Mouse (Mus musculus) lung, embryonic 16.5 days (tissue): Measurements from ENCODE around the gene Hapln3. TPM values are rescaled to one million over a fixed set of nuclear protein-coding genes. Genes with fewer than 3 reads are reported as not detected.

ENCODE experiments used
- ATAC-seq: fragments of 200-750 bp; cut with Nextera tagmentation; 2 replicates; pipeline ENCODE4 v1.8.0; 2017; ENCODE audit warnings: low read depth, mild to moderate bottlenecking, moderate library complexity
- H3K27ac ChIP-seq: fragments of 300-500 bp; sonication (generic); 2 replicates; pipeline ENCODE4 v1.5.1; 2014; ENCODE audit warnings: mild to moderate bottlenecking, control low read depth, low read length
- H3K27me3 ChIP-seq: fragments of 300-500 bp; sonication (generic); 2 replicates; pipeline ENCODE4 v1.6.1; 2014; ENCODE audit warnings: low read depth, low read length, mixed read lengths; ENCODE audit not compliant: control insufficient read depth, insufficient read depth
- H3K36me3 ChIP-seq: fragments of 300-500 bp; sonication (generic); 2 replicates; pipeline ENCODE4 v1.6.1; 2014; ENCODE audit warnings: low read length; ENCODE audit not compliant: control insufficient read depth, insufficient read depth
- H3K4me1 ChIP-seq: fragments of 300-500 bp; sonication (generic); replicated peaks from 2 replicates; pipeline ENCODE4 v1.6.1; 2014; ENCODE audit warnings: low read length, mixed read lengths; ENCODE audit not compliant: control insufficient read depth, insufficient read depth
- H3K4me2 ChIP-seq: fragments of 300-500 bp; sonication (generic); 2 replicates; pipeline ENCODE4 v1.6.1; 2014; ENCODE audit warnings: low read depth, low read length, control low read depth
- H3K4me3 ChIP-seq: fragments of 300-500 bp; sonication (generic); 2 replicates; pipeline ENCODE4 v1.5.1; 2014; ENCODE audit warnings: mild to moderate bottlenecking, low read length, control low read depth
- H3K9ac ChIP-seq: fragments of 300-500 bp; sonication (generic); 2 replicates; pipeline ENCODE4 v1.6.1; 2014; ENCODE audit warnings: low read length, control low read depth
- H3K9me3 ChIP-seq: fragments of 300-500 bp; sonication (generic); 2 replicates; pipeline ENCODE4 v1.6.1; 2016; ENCODE audit warnings: low read length; ENCODE audit not compliant: control insufficient read depth
- WGBS: fragments of 180-500 bp; shearing (Covaris S2); extraction: QIAGEN DNeasy Blood & Tissue Kit; methylation state at CpG from one replicate; pipeline ENCODE4 v1.1.7; 2014; 5-methylcytosine and 5-hydroxymethylcytosine counted together
- polyA plus RNA-seq: library from polyadenylated mRNA; unstranded; fragments of >200 nt; fragmentation: Nextera tagmentation; extraction: Ambion mirVana; gene quantifications from 2 replicates; pipeline ENCODE4 v1.2.1, GENCODE M21; 2015

Gene Hapln3
- polyA plus RNA-seq, 1 experiment from 2014 or later, result 1.4 TPM

DNA sequence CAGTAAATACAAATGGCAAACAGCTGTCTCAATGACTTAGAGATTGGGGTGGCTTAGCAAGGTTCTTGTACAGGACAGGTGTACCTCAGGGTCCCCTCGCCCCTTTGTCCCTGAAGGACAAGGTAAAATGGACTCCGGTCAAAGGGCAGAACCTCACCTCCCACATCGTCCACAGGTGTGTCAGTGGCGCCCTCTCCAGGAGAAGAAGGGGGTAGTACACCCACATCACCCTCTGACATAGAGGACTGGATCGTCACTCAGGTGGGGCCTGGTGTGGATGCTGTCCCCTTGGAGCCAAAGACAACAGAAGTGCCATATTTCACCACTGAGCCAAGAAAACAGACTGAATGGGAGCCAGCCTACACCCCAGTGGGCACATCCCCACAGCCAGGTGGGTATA is 34.3 kb downstream of the Hapln3 start:
- WGBS, result 72% methylated on average over 5 of the region's 5 CpGs
- no peak for ATAC-seq
- Histone ChIP-seq H3K9me3 (no peaks in the 10 kb centered on the region), H3K36me3 (no peaks in the 10 kb centered on the region), H3K27ac (no peak overlapping the region), H3K9ac (no peak overlapping the region), H3K4me3 (no peak overlapping the region), H3K27me3 (no peaks in the 10 kb centered on the region), H3K4me1 (no peaks in the 10 kb centered on the region), H3K4me2 (no peak overlapping the region)

DNA sequence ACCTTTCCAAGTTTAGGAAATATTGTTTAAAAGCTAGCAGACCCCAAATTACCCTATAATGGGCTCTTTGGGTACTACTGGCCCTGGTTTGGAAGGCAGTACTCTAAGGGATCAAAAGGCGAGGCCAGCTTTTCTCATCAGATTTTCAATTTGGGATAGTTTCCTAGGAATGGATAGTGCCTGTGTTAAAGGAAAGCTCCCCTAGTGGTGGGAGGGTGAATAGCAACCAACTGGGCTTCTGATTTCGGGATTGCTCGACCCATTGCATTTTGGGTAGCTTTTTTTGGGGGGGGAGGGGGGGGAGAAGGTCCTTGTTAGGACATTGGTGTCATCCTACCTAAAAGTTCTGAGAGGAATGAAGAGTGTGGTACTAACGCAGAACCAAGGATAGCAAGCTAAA is 41.7 kb downstream of the Hapln3 start:
- ATAC-seq, result no peak
- Histone ChIP-seq H3K36me3 (no peaks in the 10 kb centered on the region), H3K4me1 (no peaks in the 10 kb centered on the region), H3K9me3 (no peaks in the 10 kb centered on the region), H3K27me3 (no peaks in the 10 kb centered on the region), H3K4me3 (no peak overlapping the region), H3K9ac (no peak overlapping the region), H3K4me2 (no peak overlapping the region), H3K27ac (no peak overlapping the region)
- 70% methylated on average over 4 of the region's 4 CpGs for WGBS

DNA sequence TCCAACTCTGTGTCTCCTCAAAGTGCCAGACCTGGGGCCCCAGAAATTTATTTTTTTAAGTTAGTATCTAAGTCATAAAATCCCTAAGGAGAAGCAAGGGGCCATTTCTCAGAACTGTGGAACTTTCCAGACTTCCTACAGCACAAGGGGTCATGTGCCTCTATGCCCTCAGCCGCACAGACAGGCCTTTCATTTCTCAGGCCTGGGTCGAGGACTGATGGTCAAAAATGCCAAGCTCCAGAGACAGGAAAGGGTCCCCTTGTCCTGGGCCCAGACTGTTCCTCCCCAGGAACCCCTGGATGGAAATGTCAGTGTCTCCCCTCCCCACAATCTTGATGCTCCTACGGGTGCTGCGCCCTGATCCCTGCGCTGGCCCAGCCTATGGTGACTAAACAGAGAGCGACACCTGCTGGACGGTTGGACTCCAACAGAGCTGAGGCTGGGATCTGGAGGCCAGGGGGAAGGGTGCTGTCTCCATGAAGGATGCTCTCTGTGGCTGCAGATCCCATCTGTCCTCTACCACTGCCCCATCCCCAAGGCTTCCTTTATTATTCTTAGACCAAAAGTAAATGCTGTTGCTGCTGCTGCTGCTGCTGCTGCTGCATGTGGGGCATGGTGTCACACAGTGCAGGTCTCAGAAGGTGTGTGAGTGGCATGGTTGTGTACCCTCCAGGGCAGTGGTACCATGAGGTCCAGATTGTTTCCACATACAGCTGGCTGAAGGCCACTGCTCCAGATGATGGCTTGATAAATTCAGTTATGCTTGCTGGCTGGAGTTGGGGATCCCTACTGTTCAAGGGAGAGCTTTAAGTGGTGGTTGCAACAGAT is 50.0 kb downstream of the Hapln3 start:
- Histone ChIP-seq H3K4me2 (no peak overlapping the region), H3K4me1 (no peaks in the 10 kb centered on the region), H3K4me3 (no peak overlapping the region), H3K27ac (no peak overlapping the region), H3K27me3 (no peaks in the 10 kb centered on the region), H3K36me3 (no peaks in the 10 kb centered on the region), H3K9me3 (no peaks in the 10 kb centered on the region), H3K9ac (no peak overlapping the region)
- 24% methylated on average over 7 of the region's 7 CpGs for WGBS
- ATAC-seq, result peak; percentile 67; the same call in 1 of the 2 replicates

DNA sequence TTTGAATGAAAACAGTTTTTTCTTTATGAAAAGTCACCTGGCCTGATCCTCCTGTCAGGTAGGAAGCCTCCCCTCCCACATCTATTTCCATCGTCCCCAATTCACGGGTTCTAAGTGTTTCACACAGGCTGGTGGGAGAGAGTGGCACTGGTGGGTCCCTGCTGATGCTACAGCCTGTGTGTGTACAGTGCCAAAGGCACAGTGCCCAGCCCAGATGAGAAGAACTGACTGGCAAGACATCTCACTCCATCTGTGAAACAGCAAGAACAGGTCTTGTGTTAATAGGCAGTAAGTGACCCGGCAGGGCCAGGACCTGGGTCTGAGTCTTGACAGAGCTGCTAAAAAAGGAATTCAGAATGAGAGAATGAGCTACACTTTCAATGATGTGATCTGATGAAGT is 51.6 kb downstream of the Hapln3 start:
- no peak for ATAC-seq
- 53% methylated on average over 3 of the region's 3 CpGs for WGBS

DNA sequence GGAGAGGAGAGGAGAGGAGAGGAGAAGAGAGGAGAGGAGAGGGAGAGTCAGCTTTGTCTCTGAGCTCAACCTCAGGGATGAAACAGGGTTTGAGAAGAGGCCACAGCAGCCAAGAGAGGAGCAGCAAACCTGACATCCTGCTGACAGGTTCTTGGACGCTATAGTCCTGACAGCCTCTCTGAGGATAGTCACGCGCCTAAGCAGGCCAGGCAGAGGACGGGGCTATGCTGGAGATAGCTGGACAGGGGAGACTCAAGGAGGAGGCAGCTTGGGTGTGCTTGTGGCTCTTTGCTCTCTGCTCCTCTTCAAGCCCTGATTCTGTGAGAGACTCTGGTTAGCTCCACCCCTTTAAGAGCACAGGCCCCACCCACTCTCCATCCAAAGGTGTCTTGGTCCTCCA is 62.6 kb downstream of the Hapln3 start:
- H3K4me1 ChIP-seq, result no peaks in the 10 kb centered on the region
- no peak overlapping the region for H3K4me3 ChIP-seq
- H3K9me3 ChIP-seq, result no peaks in the 10 kb centered on the region
- ATAC-seq, result no peak
- H3K27ac ChIP-seq, result no peak overlapping the region
- no peak overlapping the region for H3K4me2 ChIP-seq
- no peak overlapping the region for H3K9ac ChIP-seq
- H3K36me3 ChIP-seq, result no peaks in the 10 kb centered on the region
- no peaks in the 10 kb centered on the region; the same call in 1 of the 2 replicates for H3K27me3 ChIP-seq
- 39% methylated on average over 4 of the region's 4 CpGs for WGBS

More for the DNA sequence above, 51.6 kb downstream of the Hapln3 start:
- Histone ChIP-seq H3K4me3 (no peak overlapping the region), H3K36me3 (no peaks in the 10 kb centered on the region), H3K4me1 (no peaks in the 10 kb centered on the region), H3K9ac (no peak overlapping the region), H3K9me3 (no peaks in the 10 kb centered on the region), H3K27me3 (no peaks in the 10 kb centered on the region), H3K4me2 (no peak overlapping the region), H3K27ac (no peak overlapping the region)

DNA sequence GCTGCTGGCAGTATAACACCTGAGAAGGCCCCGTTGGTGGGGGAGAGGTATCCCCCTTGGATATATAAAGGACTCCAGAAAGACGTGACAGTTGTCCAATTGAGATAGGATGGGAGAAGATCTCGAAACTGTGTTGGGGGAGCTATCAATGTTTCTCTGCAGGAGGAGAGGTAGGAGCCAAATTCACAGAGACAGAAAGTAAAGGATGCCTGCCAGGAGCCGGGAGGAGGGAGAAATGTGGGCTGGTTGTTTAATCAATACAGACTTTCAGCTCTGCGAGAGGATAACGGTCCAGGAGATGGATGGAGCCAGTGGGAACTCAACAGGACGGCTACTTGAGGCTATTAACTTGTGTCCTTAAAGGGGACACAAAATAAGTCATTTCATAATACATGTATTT is 63.4 kb downstream of the Hapln3 start:
- H3K9me3 ChIP-seq, result no peaks in the 10 kb centered on the region
- no peak overlapping the region for H3K4me2 ChIP-seq
- H3K4me1 ChIP-seq, result no peaks in the 10 kb centered on the region
- no peaks in the 10 kb centered on the region for H3K36me3 ChIP-seq
- no peaks in the 10 kb centered on the region; the same call in 1 of the 2 replicates for H3K27me3 ChIP-seq
- ATAC-seq, result no peak
- no peak overlapping the region for H3K9ac ChIP-seq
- H3K4me3 ChIP-seq, result no peak overlapping the region
- 49% methylated on average over 7 of the region's 7 CpGs for WGBS
- H3K27ac ChIP-seq, result no peak overlapping the region

Other genes with a start within 250 kb of the Hapln3 start
- gene Aen, start 235.2 kb downstream of the Hapln3 start, polyA plus RNA-seq, result 27.6 TPM in 2 replicates
- gene Isg20, start 217.6 kb downstream of the Hapln3 start, polyA plus RNA-seq, result 12.8 and 21.5 TPM in 2 replicates
- 1.2 and 1.5 TPM in 2 replicates for gene Acan, start 77.5 kb downstream of the Hapln3 start, polyA plus RNA-seq
- 393 and 397 TPM in 2 replicates for gene Mfge8, start 18.0 kb upstream of the Hapln3 start, polyA plus RNA-seq
- gene Abhd2, start 142.2 kb upstream of the Hapln3 start, polyA plus RNA-seq, result 22.8 and 24.9 TPM in 2 replicates